Mouse (Mus musculus) thymus, postnatal 14 days (tissue): Measurements from ENCODE around the gene Vmn1r237.

Experiments used
- DNase-seq: peaks from one replicate; pipeline ENCODE4 v3.0.0; 2021

Gene Vmn1r237

DNA sequence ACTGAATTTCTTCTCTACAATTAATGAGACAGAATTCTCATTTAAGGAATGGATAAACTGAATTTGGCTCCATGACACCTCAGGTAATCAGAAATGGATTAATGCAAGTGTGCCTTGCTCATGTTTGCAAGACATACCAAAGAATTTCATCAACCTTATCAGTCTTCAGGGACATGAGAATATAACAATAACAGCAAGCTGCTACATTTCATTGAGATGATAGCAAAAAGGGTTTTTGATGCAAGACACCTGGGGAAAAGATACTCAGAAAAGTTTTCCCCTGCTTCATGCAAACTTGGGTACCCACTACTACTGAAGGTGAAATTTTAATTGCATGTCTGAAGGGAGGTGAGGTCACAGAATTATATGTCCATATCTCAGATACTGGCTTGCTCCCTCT, at the start of gene Vmn1r237:
TSS of gene Vmn1r237 (plus strand) at position 301 of the 400 bp plus-strand sequence.
- no peak for DNase-seq

DNA sequence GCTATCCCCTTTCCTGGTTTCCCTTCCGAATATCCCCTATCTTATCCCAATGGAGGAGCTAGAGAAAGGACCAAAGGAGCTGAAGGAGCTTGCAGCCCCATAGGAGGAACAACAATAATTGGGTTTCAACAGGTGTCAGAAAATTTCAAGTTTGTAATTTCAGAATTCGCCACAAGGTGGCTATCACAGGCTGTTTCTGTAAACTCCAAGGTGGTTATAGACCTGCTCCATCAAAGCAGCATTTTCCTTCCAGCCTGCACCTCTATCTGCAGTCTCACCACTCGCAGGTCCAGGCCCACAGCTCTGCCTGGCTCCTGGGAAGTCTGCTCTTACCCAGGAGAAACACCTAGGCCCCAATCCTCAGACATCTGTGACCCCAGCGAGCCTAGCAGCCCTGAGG, 39.6 kb upstream of the Vmn1r237 start:
- peak; percentile 60 for DNase-seq

DNA sequence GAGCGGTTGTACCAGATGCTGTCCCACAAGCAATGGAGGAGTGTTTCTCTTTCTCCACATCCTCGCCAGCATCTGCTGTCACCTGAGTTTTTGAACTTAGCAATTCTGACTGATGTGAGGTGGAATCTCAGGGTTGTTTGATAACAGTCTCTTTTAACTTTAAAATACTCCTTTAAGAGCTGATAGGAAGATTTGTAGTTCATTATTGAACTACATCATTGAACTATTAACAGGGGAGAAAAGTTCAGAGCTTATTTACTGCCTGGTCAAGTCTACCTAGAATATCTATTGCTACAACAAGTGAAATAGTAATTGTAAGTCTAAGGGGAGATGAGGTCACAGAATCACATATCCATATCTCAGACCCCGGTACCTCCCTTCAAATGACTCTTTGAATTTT, 29.0 kb upstream of the Vmn1r237 start, which contains the start of gene Vmn1r236:
TSS of gene Vmn1r236 (plus strand) at position 301 of the 400 bp plus-strand sequence.
- DNase-seq = no peak

DNA sequence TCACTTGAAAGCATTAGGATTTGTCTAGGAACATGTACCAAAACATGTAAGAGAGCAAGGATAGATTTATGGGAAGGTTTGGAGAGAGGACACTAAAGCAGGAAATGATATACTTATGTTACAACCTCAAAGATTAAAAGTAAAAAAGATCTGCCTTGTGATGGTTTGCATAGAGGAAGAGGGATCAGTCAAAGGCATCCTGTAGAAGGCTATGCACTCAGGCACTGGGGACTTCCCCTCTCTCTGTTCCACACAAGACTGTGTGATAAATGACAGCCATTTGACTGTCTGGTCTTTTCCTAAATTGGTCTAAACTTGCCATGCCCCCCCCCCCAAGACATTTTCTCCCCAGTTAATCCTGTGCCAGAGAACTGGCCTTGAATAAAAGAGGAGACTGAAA, 27.3 kb upstream of the Vmn1r237 start:
- DNase-seq = no peak

DNA sequence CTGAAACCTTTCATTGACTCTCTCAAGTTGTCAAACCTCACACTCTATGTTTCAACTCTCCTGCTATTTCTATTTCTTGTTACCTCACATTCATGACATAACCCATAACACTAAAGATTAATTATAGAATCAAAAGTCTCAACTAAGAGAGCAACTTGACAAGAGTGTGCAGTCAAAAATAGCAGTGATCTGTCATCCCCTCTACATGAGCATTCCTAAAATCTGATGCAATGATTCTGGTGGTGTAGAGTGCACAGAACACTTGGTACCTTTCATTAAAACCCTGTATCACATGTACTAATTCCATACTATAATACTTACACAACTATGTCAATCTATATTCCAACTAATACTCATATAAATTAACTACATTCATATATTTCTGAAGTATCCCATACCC, 22.0 kb upstream of the Vmn1r237 start:
- DNase-seq = no peak
